Mouse (Mus musculus): ENCODE data around the gene Prkch. TPM values are rescaled to one million over a fixed set of nuclear protein-coding genes. Genes with fewer than 3 reads are reported as not detected.

The Prkch gene
- total RNA-seq, 2 experiments from 2014 or later = 3.2 to 3.7 TPM

GRCm38 (mm10) chr12:73675212-73675611 is 90.6 kb downstream of the Prkch start:
- Histone ChIP-seq H3K27ac (no peak overlapping the region), H3K4me3 (no peak overlapping the region)
- no peak for DNase-seq (ENCODE audit: low spot score in 2 of 2)
- no peak for TF ChIP-seq CTCF (conservative IDR thresholded peaks at IDR 0.05)

GRCm38 (mm10) chr12:73679400-73679801 is 94.8 kb downstream of the Prkch start:
- no peak for TF ChIP-seq CTCF (conservative IDR thresholded peaks at IDR 0.05)
- Histone ChIP-seq H3K4me3 (no peak overlapping the region), H3K27ac (peak overlapping the region; percentile 59; the same call in 1 of the 2 replicates)
- DNase-seq (ENCODE audit: low spot score in 2 of 2) = no peak

- H3K27ac ChIP-seq = no peak overlapping the region
- DNase-seq (ENCODE audit: low spot score in 2 of 2) = no peak
- H3K4me3 ChIP-seq = no peak overlapping the region
- TF ChIP-seq CTCF (conservative IDR thresholded peaks at IDR 0.05) = no peak
These were observed 98.3 kb downstream of the Prkch start for GRCm38 (mm10) chr12:73682921-73683346.

GRCm38 (mm10) chr12:73685875-73686274 is 101.3 kb downstream of the Prkch start:
- no peak for TF ChIP-seq CTCF (conservative IDR thresholded peaks at IDR 0.05)
- no peak overlapping the region for H3K27ac ChIP-seq
- no peak overlapping the region for H3K4me3 ChIP-seq
- no peak for DNase-seq (ENCODE audit: low spot score in 2 of 2)

GRCm38 (mm10) chr12:73686456-73686855 is 101.9 kb downstream of the Prkch start:
- DNase-seq (ENCODE audit: low spot score in 2 of 2) = no peak
- no peak overlapping the region for H3K4me3 ChIP-seq
- H3K27ac ChIP-seq = no peak overlapping the region
- no peak for TF ChIP-seq CTCF (conservative IDR thresholded peaks at IDR 0.05)

- DNase-seq (ENCODE audit: low spot score in 2 of 2) = no peak
These were observed 102.8 kb downstream of the Prkch start for GRCm38 (mm10) chr12:73687077-73688035.

GRCm38 (mm10) chr12:73692321-73692720 is 107.7 kb downstream of the Prkch start:
- peak; percentile 20 to 24 for DNase-seq (ENCODE audit: low spot score in 2 of 2)
- TF ChIP-seq CTCF (conservative IDR thresholded peaks at IDR 0.05) = peak; percentile 41
- H3K4me3 ChIP-seq = no peak overlapping the region
- no peak overlapping the region for H3K27ac ChIP-seq

More at GRCm38 (mm10) chr12:73687077-73688035, 102.8 kb downstream of the Prkch start:
- Histone ChIP-seq H3K27ac (0 out of 2 replicates have a peak overlapping the region, but pooled peaks have one; percentile 10), H3K4me3 (no peak overlapping the region)
- peak; percentile 70 for TF ChIP-seq CTCF (conservative IDR thresholded peaks at IDR 0.05)

GRCm38 (mm10) chr12:73693347-73693746 is 108.8 kb downstream of the Prkch start:
- peak; percentile 83 for TF ChIP-seq CTCF (conservative IDR thresholded peaks at IDR 0.05)
- Histone ChIP-seq H3K4me3 (no peak overlapping the region), H3K27ac (no peak overlapping the region)
- DNase-seq (ENCODE audit: low spot score in 2 of 2) = peak; percentile 51 to 71

GRCm38 (mm10) chr12:73694690-73695089 is 110.1 kb downstream of the Prkch start:
- no peak for TF ChIP-seq CTCF (conservative IDR thresholded peaks at IDR 0.05)
- no peak for DNase-seq (ENCODE audit: low spot score in 2 of 2)
- Histone ChIP-seq H3K27ac (no peak overlapping the region), H3K4me3 (no peak overlapping the region)

GRCm38 (mm10) chr12:73695110-73695509 is 110.5 kb downstream of the Prkch start:
- H3K4me3 ChIP-seq = no peak overlapping the region
- peak; percentile 35 for TF ChIP-seq CTCF (conservative IDR thresholded peaks at IDR 0.05)
- H3K27ac ChIP-seq = no peak overlapping the region
- no peak for DNase-seq (ENCODE audit: low spot score in 2 of 2)

GRCm38 (mm10) chr12:73696084-73696483 is 111.5 kb downstream of the Prkch start:
- H3K4me3 ChIP-seq = no peak overlapping the region
- DNase-seq (ENCODE audit: low spot score in 2 of 2) = no peak
- H3K27ac ChIP-seq = no peak overlapping the region
- no peak for TF ChIP-seq CTCF (conservative IDR thresholded peaks at IDR 0.05)

GRCm38 (mm10) chr12:73696946-73697345 is 112.3 kb downstream of the Prkch start:
- DNase-seq (ENCODE audit: low spot score in 2 of 2) = no peak
- TF ChIP-seq CTCF (conservative IDR thresholded peaks at IDR 0.05) = no peak
- no peak overlapping the region for H3K4me3 ChIP-seq
- H3K27ac ChIP-seq = no peak overlapping the region

- no peak for DNase-seq (ENCODE audit: low spot score in 2 of 2)
- H3K4me3 ChIP-seq = no peak overlapping the region
- TF ChIP-seq CTCF (conservative IDR thresholded peaks at IDR 0.05) = no peak
These were observed 113.8 kb downstream of the Prkch start for GRCm38 (mm10) chr12:73698436-73698835.

GRCm38 (mm10) chr12:73698841-73699240 is 114.2 kb downstream of the Prkch start:
- no peak for TF ChIP-seq CTCF (conservative IDR thresholded peaks at IDR 0.05)
- no peak overlapping the region for H3K4me3 ChIP-seq
- no peak overlapping the region for H3K27ac ChIP-seq
- DNase-seq (ENCODE audit: low spot score in 2 of 2) = no peak

More at GRCm38 (mm10) chr12:73698436-73698835, 113.8 kb downstream of the Prkch start:
- no peak overlapping the region for H3K27ac ChIP-seq

Measured in layer of hippocampus, adult 2 months (tissue).